Mouse (Mus musculus): Measurements from ENCODE around the gene Plcd1.

GRCm38 (mm10) chr9:119092473-119093418 lies 556 bp downstream of the Plcd1 start:
- no peak for TF ChIP-seq NELFE (IDR thresholded peaks at IDR 0.05; ENCODE audit: low read depth, low read length)
- no peak for TF ChIP-seq CTCF (IDR thresholded peaks at IDR 0.05 in 2 of 3, conservative IDR thresholded peaks at IDR 0.05 in 1 of 3; ENCODE audit: control insufficient read depth in 1 of 3, insufficient read depth in 1 of 3, low read depth in 2 of 3, low read length in 3 of 3, poor library complexity in 1 of 3, severe bottlenecking in 1 of 3)
- no peak for TF ChIP-seq GABPA (IDR thresholded peaks at IDR 0.05; ENCODE audit: low read depth, low read length)
- no peak for TF ChIP-seq POLR2A (IDR thresholded peaks at IDR 0.05; ENCODE audit: control insufficient read depth in 1 of 2, insufficient read depth in 1 of 2, low read depth in 1 of 2, low read length in 2 of 2, poor library complexity in 1 of 2)
- TF ChIP-seq ETS1 (IDR thresholded peaks at IDR 0.05; ENCODE audit: low read depth, low read length), result no peak
- TF ChIP-seq SMC3 (IDR thresholded peaks at IDR 0.05; ENCODE audit: low read depth, low read length), result no peak
- TF ChIP-seq UBTF (IDR thresholded peaks at IDR 0.05; ENCODE audit: borderline replicate concordance, insufficient read depth, low read depth, low read length), result no peak
- no peak for TF ChIP-seq USF1 (IDR thresholded peaks at IDR 0.05; ENCODE audit: low read depth, low read length)
- TF ChIP-seq POLR2AphosphoS5 (IDR thresholded peaks at IDR 0.05; ENCODE audit: borderline replicate concordance, low read depth, low read length), result no peak
- no peak for TF ChIP-seq POLR2AphosphoS2 (IDR thresholded peaks at IDR 0.05; ENCODE audit: low read length)
- no peak for TF ChIP-seq RCOR1 (IDR thresholded peaks at IDR 0.05; ENCODE audit: low read depth, low read length)
- TF ChIP-seq MEF2A (IDR thresholded peaks at IDR 0.05; ENCODE audit: extremely low read depth, insufficient replicate concordance, low read depth, low read length, poor library complexity, severe bottlenecking), result no peak
- TF ChIP-seq KAT2A (conservative IDR thresholded peaks at IDR 0.05; ENCODE audit: low read depth, low read length), result no peak
- TF ChIP-seq USF2 (IDR thresholded peaks at IDR 0.05; ENCODE audit: borderline replicate concordance in 1 of 2, insufficient read depth in 1 of 2, low read depth in 1 of 2, low read length in 2 of 2), result no peak

All from MEL (cell line).